Mouse (Mus musculus) forebrain, embryonic 13.5 days (tissue): ENCODE measurements around the gene Iqsec1. TPM values are rescaled to one million over a fixed set of nuclear protein-coding genes. Genes with fewer than 3 reads are reported as not detected.

Source experiments
- ATAC-seq: fragments of 200-750 bp; cut with Nextera tagmentation; 2 replicates; pipeline ENCODE4 v1.8.0; 2017
- H3K27ac ChIP-seq: fragments of 300-500 bp; sonication (generic); 2 replicates; pipeline ENCODE4 v1.5.1; 2015; ENCODE audit warnings: inconsistent platforms, mild to moderate bottlenecking, moderate library complexity
- H3K27me3 ChIP-seq: fragments of 300-500 bp; sonication (generic); 2 replicates; pipeline ENCODE4 v1.6.1; 2015; ENCODE audit warnings: mild to moderate bottlenecking, inconsistent platforms
- H3K36me3 ChIP-seq: fragments of 300-500 bp; sonication (generic); 2 replicates; pipeline ENCODE4 v1.6.1; 2015; ENCODE audit warnings: mild to moderate bottlenecking, inconsistent platforms; ENCODE audit not compliant: poor library complexity, severe bottlenecking
- H3K4me1 ChIP-seq: fragments of 300-500 bp; sonication (generic); 2 replicates; pipeline ENCODE4 v1.6.1; 2015; ENCODE audit warnings: inconsistent platforms
- H3K4me2 ChIP-seq: fragments of 300-500 bp; sonication (generic); 2 replicates; pipeline ENCODE4 v1.6.1; 2015; ENCODE audit warnings: inconsistent platforms, mild to moderate bottlenecking, moderate library complexity
- H3K4me3 ChIP-seq: fragments of 300-500 bp; sonication (generic); 2 replicates; pipeline ENCODE4 v1.5.1; 2015; ENCODE audit warnings: mild to moderate bottlenecking, inconsistent platforms
- H3K9ac ChIP-seq: fragments of 300-500 bp; sonication (generic); 2 replicates; pipeline ENCODE4 v1.6.1; 2015; ENCODE audit warnings: mild to moderate bottlenecking, inconsistent platforms
- H3K9me3 ChIP-seq: fragments of 300-500 bp; sonication (generic); replicated peaks from 2 replicates; pipeline ENCODE4 v1.6.1; 2016; ENCODE audit warnings: inconsistent platforms
- WGBS: fragments of 180-500 bp; shearing (Covaris S2); methylation state at CpG from one replicate; pipeline ENCODE4 v1.1.7; 2015; 5-methylcytosine and 5-hydroxymethylcytosine counted together
- polyA plus RNA-seq: library from polyadenylated mRNA; unstranded; fragments of >200 nt; fragmentation: Nextera tagmentation; extraction: Ambion mirVana; gene quantifications from 2 replicates; pipeline ENCODE4 v1.2.1, GENCODE M21; 2015

Iqsec1 gene
- polyA plus RNA-seq, 1 experiment from 2014 or later, result 10.0 TPM

- ATAC-seq, result no peak
- no peak overlapping the region for H3K27ac ChIP-seq
- no peak overlapping the region for H3K9ac ChIP-seq
- H3K4me2 ChIP-seq, result no peak overlapping the region
- WGBS, result 87% methylated on average over 6 of the region's 6 CpGs
- no peaks in the 10 kb centered on the region for H3K36me3 ChIP-seq
- no peaks in the 10 kb centered on the region for H3K4me1 ChIP-seq
- no peak overlapping the region for H3K4me3 ChIP-seq
- no peaks in the 10 kb centered on the region for H3K27me3 ChIP-seq
- H3K9me3 ChIP-seq, result no peaks in the 10 kb centered on the region
These were observed 364.3 kb downstream of the Iqsec1 start for GRCm38 (mm10) chr6:90624184-90624583.

- Histone ChIP-seq H3K27ac (no peak overlapping the region), H3K9me3 (no peaks in the 10 kb centered on the region), H3K4me1 (no peaks in the 10 kb centered on the region), H3K36me3 (no peaks in the 10 kb centered on the region), H3K9ac (no peak overlapping the region), H3K4me3 (no peak overlapping the region), H3K27me3 (no peaks in the 10 kb centered on the region), H3K4me2 (no peak overlapping the region)
- ATAC-seq, result no peak
- 83% methylated on average over 5 of the region's 5 CpGs for WGBS
These were observed 365.0 kb downstream of the Iqsec1 start for GRCm38 (mm10) chr6:90623456-90623836.

DNA sequence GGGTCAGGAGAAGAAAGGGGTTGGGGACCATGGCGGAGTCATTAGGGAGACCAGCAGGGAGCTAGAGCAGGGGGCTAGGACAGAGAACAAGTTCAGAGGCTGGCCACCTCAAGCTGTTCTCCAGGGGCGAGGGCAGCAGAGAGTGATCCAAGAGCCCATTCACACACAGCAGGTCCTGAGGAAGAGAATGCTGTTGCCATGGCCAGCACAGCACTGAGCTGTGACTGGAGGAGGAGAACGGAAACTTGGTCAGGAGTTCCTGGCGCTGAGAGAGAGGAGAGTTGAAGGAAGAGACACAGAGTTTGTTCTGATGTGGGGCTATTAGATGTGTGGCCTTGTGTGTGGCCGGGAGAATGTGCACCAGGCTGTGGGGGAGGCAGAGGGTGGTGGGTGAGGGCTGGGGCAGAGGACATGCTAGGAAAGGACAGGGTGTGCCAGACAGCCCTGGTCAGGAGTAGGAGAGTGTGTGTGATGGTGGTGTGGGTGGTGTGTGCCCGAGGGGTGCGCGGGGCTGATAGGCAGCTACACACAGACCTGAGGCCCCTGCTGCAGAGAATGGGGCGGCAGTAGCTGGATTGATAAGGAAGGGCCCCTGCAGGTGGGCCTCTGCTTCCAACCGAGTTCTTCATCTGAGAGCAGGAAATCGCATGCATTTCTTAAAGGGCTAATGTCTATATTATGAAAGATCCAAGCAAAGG is 365.6 kb downstream of the Iqsec1 start:
- no peaks in the 10 kb centered on the region for H3K36me3 ChIP-seq
- no peak overlapping the region for H3K4me3 ChIP-seq
- H3K27ac ChIP-seq, result no peak overlapping the region
- H3K4me2 ChIP-seq, result no peak overlapping the region
- H3K4me1 ChIP-seq, result no peaks in the 10 kb centered on the region
- H3K27me3 ChIP-seq, result no peaks in the 10 kb centered on the region
- 46% methylated on average over 11 of the region's 11 CpGs for WGBS
- no peaks in the 10 kb centered on the region for H3K9me3 ChIP-seq
- H3K9ac ChIP-seq, result no peak overlapping the region
- ATAC-seq, result no peak

DNA sequence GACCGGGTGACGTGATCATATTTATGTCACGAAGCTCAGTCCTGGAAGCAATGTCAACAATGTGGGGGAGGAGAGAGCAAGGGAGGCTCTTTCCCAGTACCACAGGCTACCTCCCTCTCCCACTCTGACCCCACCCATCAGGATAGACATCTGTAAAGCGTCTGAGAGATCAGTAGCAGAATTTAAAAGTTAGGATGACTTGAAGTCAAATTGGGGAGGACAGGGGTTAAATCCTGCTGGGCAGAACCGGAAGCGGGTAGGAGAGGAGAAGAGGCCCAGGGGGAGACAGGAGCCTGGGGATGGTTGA is 366.9 kb downstream of the Iqsec1 start:
- ATAC-seq, result no peak
- WGBS, result 86% methylated on average over 6 of the region's 6 CpGs
- H3K4me1 ChIP-seq, result no peaks in the 10 kb centered on the region
- H3K9ac ChIP-seq, result no peak overlapping the region
- H3K9me3 ChIP-seq, result no peaks in the 10 kb centered on the region
- H3K36me3 ChIP-seq, result no peaks in the 10 kb centered on the region
- H3K4me2 ChIP-seq, result no peak overlapping the region
- H3K27me3 ChIP-seq, result no peaks in the 10 kb centered on the region
- no peak overlapping the region for H3K4me3 ChIP-seq
- no peak overlapping the region for H3K27ac ChIP-seq

DNA sequence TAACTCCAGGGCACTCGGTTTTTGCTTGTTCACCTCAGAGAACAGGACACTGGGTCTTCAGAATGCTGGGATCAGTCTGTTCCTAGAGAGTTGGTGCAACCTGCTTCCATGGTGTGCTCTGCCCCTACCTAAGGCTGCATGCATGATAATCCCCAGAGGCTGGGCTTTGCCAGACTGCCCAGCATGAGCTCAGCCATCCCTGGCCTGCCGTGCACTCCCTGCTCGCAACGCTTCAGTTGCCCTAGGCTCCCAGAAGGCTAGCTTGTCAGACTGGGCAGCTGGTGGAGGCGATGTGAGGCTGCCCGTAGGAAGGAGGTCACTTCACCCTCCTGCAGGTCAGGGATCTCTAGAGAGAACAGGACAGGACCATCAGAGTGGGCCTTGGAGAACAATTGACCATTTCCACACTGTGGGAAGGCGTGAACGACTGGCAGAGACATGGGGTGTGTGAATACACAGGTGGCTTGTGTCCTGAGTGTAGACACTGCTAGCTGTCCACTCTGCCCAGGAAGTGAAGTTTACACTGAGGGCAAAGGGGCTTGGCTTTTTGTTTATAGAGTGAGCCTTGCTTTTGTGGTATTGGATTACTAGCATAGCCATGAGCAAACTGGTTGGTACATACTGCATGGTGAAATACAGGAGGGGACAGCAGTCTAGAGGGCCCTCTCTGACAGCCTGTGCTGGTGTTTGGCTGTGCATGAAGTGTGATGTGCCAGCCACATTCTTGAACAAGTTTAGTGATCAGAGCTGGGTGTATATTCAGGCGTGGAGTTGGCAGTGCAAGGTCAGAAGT is 367.5 kb downstream of the Iqsec1 start:
- 46% methylated on average over 9 of the region's 9 CpGs for WGBS
- Histone ChIP-seq H3K4me1 (no peaks in the 10 kb centered on the region), H3K36me3 (no peaks in the 10 kb centered on the region), H3K9me3 (no peaks in the 10 kb centered on the region), H3K27me3 (no peaks in the 10 kb centered on the region), H3K9ac (no peak overlapping the region), H3K4me3 (no peak overlapping the region), H3K27ac (no peak overlapping the region), H3K4me2 (no peak overlapping the region)
- no peak for ATAC-seq

GRCm38 (mm10) chr6:90619936-90620335 is 368.5 kb downstream of the Iqsec1 start:
- H3K9ac ChIP-seq, result no peak overlapping the region
- WGBS, result 83% methylated on average over 5 of the region's 5 CpGs
- H3K36me3 ChIP-seq, result no peaks in the 10 kb centered on the region
- no peak overlapping the region for H3K4me3 ChIP-seq
- no peak overlapping the region for H3K27ac ChIP-seq
- no peaks in the 10 kb centered on the region for H3K27me3 ChIP-seq
- no peak overlapping the region for H3K4me2 ChIP-seq
- no peak for ATAC-seq
- no peaks in the 10 kb centered on the region for H3K9me3 ChIP-seq
- H3K4me1 ChIP-seq, result no peaks in the 10 kb centered on the region

DNA sequence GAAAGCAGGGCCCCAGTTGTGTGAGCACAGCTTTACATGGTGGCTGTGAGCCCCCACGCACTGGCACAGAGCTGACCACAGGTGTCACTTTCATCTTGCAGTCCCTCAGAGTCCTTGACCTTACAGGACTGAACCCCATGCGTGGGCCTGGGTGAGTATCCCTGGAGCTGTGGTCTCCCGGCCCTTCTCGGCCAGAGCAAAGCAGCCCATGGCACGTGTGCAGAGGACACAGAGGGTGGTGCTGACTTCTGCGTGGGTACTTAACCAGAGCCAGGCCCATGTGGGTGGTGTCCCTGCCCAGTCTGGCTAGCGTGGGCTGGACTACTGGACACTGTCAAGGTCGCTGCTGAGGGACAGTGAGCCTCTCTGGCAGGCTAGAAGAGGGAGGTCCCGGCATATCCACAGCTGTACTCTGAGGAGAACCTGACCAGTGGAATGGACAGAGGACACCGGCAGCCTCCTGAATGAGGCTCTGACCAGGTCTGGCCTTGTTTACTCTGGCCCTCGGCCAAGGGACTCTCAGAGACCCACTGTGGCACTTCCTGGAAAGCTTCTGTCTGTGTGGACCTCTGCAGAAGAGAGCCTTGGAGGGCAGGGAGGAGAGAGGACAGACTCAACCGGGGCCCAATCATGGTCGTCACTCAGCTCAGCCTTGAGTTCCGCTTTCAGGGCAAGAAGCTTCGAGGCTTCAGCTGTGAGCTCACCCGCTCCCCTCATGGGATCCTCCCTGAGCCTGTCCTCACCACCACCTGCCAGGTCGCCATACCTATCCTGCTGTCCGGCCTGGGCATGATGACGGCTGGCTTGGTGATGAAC is 369.5 kb downstream of the Iqsec1 start:
- H3K4me1 ChIP-seq, result no peaks in the 10 kb centered on the region
- no peaks in the 10 kb centered on the region for H3K27me3 ChIP-seq
- H3K4me2 ChIP-seq, result no peak overlapping the region
- no peaks in the 10 kb centered on the region for H3K36me3 ChIP-seq
- no peaks in the 10 kb centered on the region for H3K9me3 ChIP-seq
- H3K9ac ChIP-seq, result no peak overlapping the region
- no peak overlapping the region for H3K4me3 ChIP-seq
- 85% methylated on average over 19 of the region's 19 CpGs for WGBS
- no peak for ATAC-seq
- H3K27ac ChIP-seq, result no peak overlapping the region

- H3K4me1 ChIP-seq, result no peaks in the 10 kb centered on the region
- H3K4me3 ChIP-seq, result no peak overlapping the region
- ATAC-seq, result no peak
- H3K27me3 ChIP-seq, result no peaks in the 10 kb centered on the region
- H3K4me2 ChIP-seq, result no peak overlapping the region
- no peak overlapping the region for H3K9ac ChIP-seq
- no peaks in the 10 kb centered on the region for H3K9me3 ChIP-seq
- no peak overlapping the region for H3K27ac ChIP-seq
- H3K36me3 ChIP-seq, result no peaks in the 10 kb centered on the region
- 75% methylated on average over 4 of the region's 4 CpGs for WGBS
These were observed 370.2 kb downstream of the Iqsec1 start for GRCm38 (mm10) chr6:90618274-90618673.

DNA sequence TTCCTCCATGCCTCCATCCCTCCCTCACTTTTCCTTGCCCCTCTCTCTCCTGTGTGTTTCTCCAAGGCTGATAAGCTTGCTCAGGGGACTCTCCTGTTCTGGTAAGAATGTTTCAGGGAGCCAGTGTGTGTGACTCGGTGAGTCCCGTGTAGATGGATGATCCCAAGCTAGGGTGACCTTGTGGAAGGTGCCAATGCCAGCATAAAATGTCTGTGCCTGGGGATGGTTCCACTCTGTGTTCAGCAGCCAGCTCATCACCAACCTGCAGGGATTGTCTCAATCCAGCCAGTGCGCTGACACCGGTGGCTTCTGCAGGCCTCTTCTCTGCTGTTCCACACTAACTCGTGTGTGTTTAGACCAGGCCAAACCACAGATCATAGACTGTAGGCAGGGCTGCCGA is 372.0 kb downstream of the Iqsec1 start:
- ATAC-seq, result no peak
- WGBS, result 88% methylated on average over 6 of the region's 6 CpGs
- H3K4me1 ChIP-seq, result no peaks in the 10 kb centered on the region
- no peak overlapping the region for H3K4me3 ChIP-seq
- no peaks in the 10 kb centered on the region for H3K27me3 ChIP-seq
- H3K4me2 ChIP-seq, result no peak overlapping the region
- H3K27ac ChIP-seq, result no peak overlapping the region
- H3K9me3 ChIP-seq, result no peaks in the 10 kb centered on the region
- H3K9ac ChIP-seq, result no peak overlapping the region
- no peaks in the 10 kb centered on the region for H3K36me3 ChIP-seq

DNA sequence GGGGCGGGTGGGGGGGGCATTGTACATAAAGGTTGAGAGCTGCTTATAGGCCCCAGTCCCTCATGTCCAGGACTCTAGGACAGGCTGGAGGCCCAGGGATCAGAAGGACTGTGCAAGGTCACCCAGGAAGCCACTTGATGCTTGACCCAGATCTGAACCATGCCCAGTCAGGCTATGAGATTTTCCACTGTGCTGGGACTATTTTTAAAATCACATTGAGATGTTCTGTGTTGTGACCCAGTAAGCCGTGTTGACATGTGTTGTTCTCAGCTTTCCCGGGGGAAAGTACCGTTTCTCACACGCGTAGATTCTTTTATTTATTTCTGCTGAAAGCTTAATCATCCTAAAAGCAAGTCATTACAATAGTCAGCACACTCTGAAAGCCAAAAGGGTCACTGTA is 372.5 kb downstream of the Iqsec1 start:
- no peak for ATAC-seq
- Histone ChIP-seq H3K9ac (no peak overlapping the region), H3K9me3 (no peaks in the 10 kb centered on the region), H3K36me3 (no peaks in the 10 kb centered on the region), H3K4me1 (no peaks in the 10 kb centered on the region), H3K27me3 (no peaks in the 10 kb centered on the region), H3K4me3 (no peak overlapping the region), H3K27ac (no peak overlapping the region), H3K4me2 (no peak overlapping the region)
- 82% methylated on average over 6 of the region's 6 CpGs for WGBS

GRCm38 (mm10) chr6:90615362-90615761 is 373.1 kb downstream of the Iqsec1 start:
- 77% methylated on average over 7 of the region's 7 CpGs for WGBS
- Histone ChIP-seq H3K9ac (no peak overlapping the region), H3K4me1 (no peaks in the 10 kb centered on the region), H3K4me2 (no peak overlapping the region), H3K36me3 (no peaks in the 10 kb centered on the region), H3K4me3 (no peak overlapping the region), H3K27me3 (no peaks in the 10 kb centered on the region), H3K27ac (no peak overlapping the region), H3K9me3 (no peaks in the 10 kb centered on the region)
- no peak for ATAC-seq

- H3K36me3 ChIP-seq, result no peaks in the 10 kb centered on the region
- no peak overlapping the region for H3K4me3 ChIP-seq
- H3K27ac ChIP-seq, result no peak overlapping the region
- H3K4me1 ChIP-seq, result no peaks in the 10 kb centered on the region
- no peaks in the 10 kb centered on the region for H3K27me3 ChIP-seq
- ATAC-seq, result no peak
- no peaks in the 10 kb centered on the region for H3K9me3 ChIP-seq
- WGBS, result 87% methylated on average over 8 of the region's 8 CpGs
- no peak overlapping the region for H3K9ac ChIP-seq
- no peak overlapping the region for H3K4me2 ChIP-seq
These were observed 375.2 kb downstream of the Iqsec1 start for GRCm38 (mm10) chr6:90613277-90613676.
